Mouse (Mus musculus): ENCODE measurements at regions not wholly inside any gene's neighbourhood (a gene's known extent, or its start where the extent isn't known, plus 50 kb on each side); places are given as distances from the start of the nearest gene placed in this dataset.

- TF ChIP-seq USF1 (IDR thresholded peaks at IDR 0.05; ENCODE audit: low read depth) (no peak), CTCF (IDR thresholded peaks at IDR 0.05; ENCODE audit: control insufficient read depth, insufficient read depth, insufficient read length) (no peak), MYOG (IDR thresholded peaks at IDR 0.05; ENCODE audit: control insufficient read depth, extremely low read depth, insufficient read length) (no peak), MAX (IDR thresholded peaks at IDR 0.05) (no peak), MYOD1 (IDR thresholded peaks at IDR 0.05; ENCODE audit: control insufficient read depth, insufficient read length, low read depth) (no peak), CEBPB (IDR thresholded peaks at IDR 0.05; ENCODE audit: low read depth) (no peak), FOSL1 (IDR thresholded peaks at IDR 0.05; ENCODE audit: insufficient read depth, low read length, poor library complexity, severe bottlenecking) (no peak)
- no peaks in the 10 kb centered on the region for H3K36me3 ChIP-seq (ENCODE audit: control insufficient read depth, insufficient read depth)
- H3ac ChIP-seq (ENCODE audit: control insufficient read depth, insufficient read length, low read depth) = no peak overlapping the region
- H3K27me3 ChIP-seq (ENCODE audit: control insufficient read depth, insufficient read depth, insufficient read length) = no peaks in the 10 kb centered on the region
- H3K79me2 ChIP-seq (ENCODE audit: control insufficient read depth, insufficient read depth) = no peaks in the 10 kb centered on the region
- no peak overlapping the region for H3K4me3 ChIP-seq (ENCODE audit: insufficient read depth, poor library complexity, severe bottlenecking)
- H3K79me3 ChIP-seq (ENCODE audit: low read depth) = no peaks in the 10 kb centered on the region
Observed at GRCm38 (mm10) chr7:124917606-124918120, 526.8 kb upstream of the Kdm8 start.

- H3K79me2 ChIP-seq (ENCODE audit: control insufficient read depth, insufficient read depth) = no peaks in the 10 kb centered on the region
- no peaks in the 10 kb centered on the region for H3K79me3 ChIP-seq (ENCODE audit: low read depth)
- no peaks in the 10 kb centered on the region for H3K27me3 ChIP-seq (ENCODE audit: control insufficient read depth, insufficient read depth, insufficient read length)
- H3K4me3 ChIP-seq (ENCODE audit: insufficient read depth, poor library complexity, severe bottlenecking) = no peak overlapping the region
- TF ChIP-seq MAX (IDR thresholded peaks at IDR 0.05) = no peak
- no peak for TF ChIP-seq CEBPB (IDR thresholded peaks at IDR 0.05; ENCODE audit: low read depth)
- no peak for TF ChIP-seq CTCF (IDR thresholded peaks at IDR 0.05; ENCODE audit: control insufficient read depth, insufficient read depth, insufficient read length)
- no peak overlapping the region for H3ac ChIP-seq (ENCODE audit: control insufficient read depth, insufficient read length, low read depth)
- no peaks in the 10 kb centered on the region for H3K36me3 ChIP-seq (ENCODE audit: control insufficient read depth, insufficient read depth)
Observed at GRCm38 (mm10) chr7:124922806-124923205, 521.7 kb upstream of the Kdm8 start.

GRCm38 (mm10) chr7:124933573-124933972 lies 510.9 kb upstream of the Kdm8 start:
- H3K36me3 ChIP-seq (ENCODE audit: control insufficient read depth, insufficient read depth) = no peaks in the 10 kb centered on the region
- no peaks in the 10 kb centered on the region for H3K27me3 ChIP-seq (ENCODE audit: control insufficient read depth, insufficient read depth, insufficient read length)
- no peak for TF ChIP-seq CTCF (IDR thresholded peaks at IDR 0.05; ENCODE audit: control insufficient read depth, insufficient read depth, insufficient read length)
- no peak for TF ChIP-seq MAX (IDR thresholded peaks at IDR 0.05)
- TF ChIP-seq FOSL1 (IDR thresholded peaks at IDR 0.05; ENCODE audit: insufficient read depth, low read length, poor library complexity, severe bottlenecking) = no peak
- no peak for TF ChIP-seq MYOG (IDR thresholded peaks at IDR 0.05; ENCODE audit: control insufficient read depth, extremely low read depth, insufficient read length)
- no peak for TF ChIP-seq MYOD1 (IDR thresholded peaks at IDR 0.05; ENCODE audit: control insufficient read depth, insufficient read length, low read depth)
- no peak overlapping the region for H3K4me3 ChIP-seq (ENCODE audit: insufficient read depth, poor library complexity, severe bottlenecking)
- H3K79me2 ChIP-seq (ENCODE audit: control insufficient read depth, insufficient read depth) = no peaks in the 10 kb centered on the region
- H3ac ChIP-seq (ENCODE audit: control insufficient read depth, insufficient read length, low read depth) = no peak overlapping the region
- H3K79me3 ChIP-seq (ENCODE audit: low read depth) = no peaks in the 10 kb centered on the region

- no peak overlapping the region for H3K4me3 ChIP-seq (ENCODE audit: insufficient read depth, poor library complexity, severe bottlenecking)
- no peaks in the 10 kb centered on the region for H3K27me3 ChIP-seq (ENCODE audit: control insufficient read depth, insufficient read depth, insufficient read length)
- H3ac ChIP-seq (ENCODE audit: control insufficient read depth, insufficient read length, low read depth) = no peak overlapping the region
- TF ChIP-seq CEBPB (IDR thresholded peaks at IDR 0.05; ENCODE audit: low read depth) (no peak), MAX (IDR thresholded peaks at IDR 0.05) (no peak), USF1 (IDR thresholded peaks at IDR 0.05; ENCODE audit: low read depth) (no peak), CTCF (IDR thresholded peaks at IDR 0.05; ENCODE audit: control insufficient read depth, insufficient read depth, insufficient read length) (no peak), FOSL1 (IDR thresholded peaks at IDR 0.05; ENCODE audit: insufficient read depth, low read length, poor library complexity, severe bottlenecking) (no peak), MYOD1 (IDR thresholded peaks at IDR 0.05; ENCODE audit: control insufficient read depth, insufficient read length, low read depth) (no peak), MYOG (IDR thresholded peaks at IDR 0.05; ENCODE audit: control insufficient read depth, extremely low read depth, insufficient read length) (no peak)
- no peaks in the 10 kb centered on the region for H3K79me3 ChIP-seq (ENCODE audit: low read depth)
- H3K36me3 ChIP-seq (ENCODE audit: control insufficient read depth, insufficient read depth) = no peaks in the 10 kb centered on the region
- no peaks in the 10 kb centered on the region for H3K79me2 ChIP-seq (ENCODE audit: control insufficient read depth, insufficient read depth)
Observed at GRCm38 (mm10) chr7:124939357-124939756, 505.1 kb upstream of the Kdm8 start.

GRCm38 (mm10) chr7:124941527-124941926 lies 502.9 kb upstream of the Kdm8 start:
- Histone ChIP-seq H3K79me3 (ENCODE audit: low read depth) (no peaks in the 10 kb centered on the region), H3ac (ENCODE audit: control insufficient read depth, insufficient read length, low read depth) (no peak overlapping the region), H3K27me3 (ENCODE audit: control insufficient read depth, insufficient read depth, insufficient read length) (no peaks in the 10 kb centered on the region), H3K4me3 (ENCODE audit: insufficient read depth, poor library complexity, severe bottlenecking) (no peak overlapping the region), H3K79me2 (ENCODE audit: control insufficient read depth, insufficient read depth) (no peaks in the 10 kb centered on the region), H3K36me3 (ENCODE audit: control insufficient read depth, insufficient read depth) (no peaks in the 10 kb centered on the region)
- TF ChIP-seq CTCF (IDR thresholded peaks at IDR 0.05; ENCODE audit: control insufficient read depth, insufficient read depth, insufficient read length) (no peak), USF1 (IDR thresholded peaks at IDR 0.05; ENCODE audit: low read depth) (no peak)

- no peaks in the 10 kb centered on the region for H3K79me2 ChIP-seq (ENCODE audit: control insufficient read depth, insufficient read depth)
- no peak for TF ChIP-seq USF1 (IDR thresholded peaks at IDR 0.05; ENCODE audit: low read depth)
- TF ChIP-seq MAX (IDR thresholded peaks at IDR 0.05) = no peak
- TF ChIP-seq FOSL1 (IDR thresholded peaks at IDR 0.05; ENCODE audit: insufficient read depth, low read length, poor library complexity, severe bottlenecking) = no peak
- no peak for TF ChIP-seq CEBPB (IDR thresholded peaks at IDR 0.05; ENCODE audit: low read depth)
- TF ChIP-seq MYOG (IDR thresholded peaks at IDR 0.05; ENCODE audit: control insufficient read depth, extremely low read depth, insufficient read length) = no peak
- TF ChIP-seq MYOD1 (IDR thresholded peaks at IDR 0.05; ENCODE audit: control insufficient read depth, insufficient read length, low read depth) = no peak
- no peak for TF ChIP-seq CTCF (IDR thresholded peaks at IDR 0.05; ENCODE audit: control insufficient read depth, insufficient read depth, insufficient read length)
- no peak overlapping the region for H3ac ChIP-seq (ENCODE audit: control insufficient read depth, insufficient read length, low read depth)
- no peaks in the 10 kb centered on the region for H3K36me3 ChIP-seq (ENCODE audit: control insufficient read depth, insufficient read depth)
- no peaks in the 10 kb centered on the region for H3K27me3 ChIP-seq (ENCODE audit: control insufficient read depth, insufficient read depth, insufficient read length)
- H3K79me3 ChIP-seq (ENCODE audit: low read depth) = no peaks in the 10 kb centered on the region
- H3K4me3 ChIP-seq (ENCODE audit: insufficient read depth, poor library complexity, severe bottlenecking) = no peak overlapping the region
Observed at GRCm38 (mm10) chr7:124946424-124946823, 498.1 kb upstream of the Kdm8 start.

Measured in C2C12 (cell line).